Mouse (Mus musculus) ovary, postnatal 10 days (tissue): Measurements from ENCODE around the gene Chst4.
"Not testable (repeated sequence)": the region's sequence is repeated elsewhere in the genome, so short reads cannot be mapped to it uniquely, and the experiment has no call there.

ENCODE experiments used
- DNase-seq: peaks from one replicate; pipeline ENCODE4 v3.0.0; 2022; ENCODE audit warnings: low spot score

The Chst4 gene

GRCm38 (mm10) chr8:110039659-110040058 is at the start of gene Chst4:
Gene Chst4, minus strand, starts transcription at chr8:110039740.
- DNase-seq = no peak

GRCm38 (mm10) chr8:110082416-110083105 is 43.0 kb upstream of the Chst4 start:
- DNase-seq = no peak

DNA sequence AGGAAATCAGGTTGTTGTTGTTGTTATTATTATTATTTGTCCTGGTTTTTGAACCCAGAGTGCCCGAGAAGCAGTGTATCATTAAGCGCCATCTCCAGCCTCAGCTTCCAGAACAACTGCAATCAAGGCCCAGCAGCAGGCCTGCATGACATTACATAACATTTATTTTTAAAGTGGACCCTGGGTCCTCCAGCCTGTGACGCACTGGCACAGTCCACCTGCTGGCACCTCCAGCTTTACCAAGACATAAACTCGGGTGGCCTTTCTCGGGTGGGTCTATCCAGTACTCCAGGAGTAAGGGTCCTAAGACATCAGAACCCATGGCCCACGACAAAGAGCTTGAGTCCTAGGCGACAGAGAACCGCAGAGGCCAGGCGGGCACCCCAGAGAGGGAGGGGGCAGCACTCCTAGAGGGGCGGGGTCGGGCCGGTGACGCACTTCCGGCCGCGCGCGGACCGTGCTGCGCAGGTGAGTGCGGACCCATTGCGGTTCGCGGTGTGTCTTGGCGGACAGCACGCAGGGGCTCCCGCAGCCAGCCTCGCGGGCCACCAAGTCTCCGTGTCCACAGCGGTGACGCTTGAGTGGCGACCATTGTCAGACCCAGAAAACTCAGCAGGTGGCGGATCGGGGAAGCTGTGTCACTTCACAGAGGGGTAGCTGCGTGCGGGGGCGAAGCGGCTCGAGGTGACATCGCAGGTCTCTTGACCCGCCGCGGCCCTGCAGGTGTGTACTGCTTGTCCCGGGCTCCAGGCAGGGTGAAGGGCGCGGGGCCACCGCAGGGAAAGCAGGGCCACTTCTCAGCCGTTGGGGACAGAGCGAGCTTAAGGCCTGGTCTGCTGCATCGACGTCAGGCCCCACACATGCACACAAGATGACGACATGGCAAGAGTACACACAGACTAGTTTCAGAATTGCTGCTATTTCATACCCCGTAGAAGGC is 40.0 kb upstream of the Chst4 start, which contains the start of gene Zfp612:
Zfp612 (plus strand) TSS at position 465 of the 940 bp plus-strand sequence.
- peak; percentile 27 for DNase-seq

DNA sequence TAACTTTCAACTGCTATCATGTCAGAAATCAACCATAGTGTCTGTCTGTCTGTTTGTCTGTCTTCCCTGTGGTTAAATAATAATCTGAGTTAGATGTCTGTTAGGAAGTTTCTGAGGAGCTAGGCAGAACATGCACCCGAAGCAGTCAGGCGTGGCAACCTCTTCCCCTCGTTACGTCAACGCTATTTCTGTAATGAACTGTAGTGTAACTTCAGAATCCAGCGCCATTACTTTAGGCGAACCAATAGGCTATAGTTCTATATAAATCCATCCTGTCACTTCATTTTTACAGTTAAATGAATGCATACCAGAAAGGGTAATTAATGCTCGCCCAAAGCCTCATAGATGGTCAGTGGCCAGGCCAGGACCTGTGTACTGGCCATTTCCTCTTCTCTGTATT is 35.0 kb upstream of the Chst4 start:
- no peak for DNase-seq

GRCm38 (mm10) chr8:110071600-110071999 is 32.1 kb upstream of the Chst4 start:
- DNase-seq = no peak

- no peak for DNase-seq
These were observed 30.2 kb upstream of the Chst4 start for GRCm38 (mm10) chr8:110069706-110070105.

DNA sequence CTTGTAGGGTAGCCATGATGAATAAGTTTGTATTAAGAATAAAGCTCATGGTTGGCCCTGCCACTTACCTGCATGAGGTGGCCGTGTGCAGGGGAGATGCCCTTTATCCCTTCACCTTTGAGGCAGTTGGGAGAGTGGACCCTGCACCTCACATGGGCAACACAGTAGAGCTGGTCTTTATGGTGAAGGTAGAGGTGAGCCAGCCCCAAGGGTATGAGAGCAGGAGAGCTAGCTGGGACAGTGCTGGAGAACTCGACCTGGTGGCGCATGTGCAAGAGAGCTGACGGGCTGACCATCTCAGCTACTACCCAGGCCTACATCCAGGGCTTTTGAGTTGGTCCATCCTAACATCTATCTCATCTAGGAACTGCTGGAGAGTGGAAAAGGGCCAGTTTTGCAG is 26.1 kb upstream of the Chst4 start:
- DNase-seq = no peak

GRCm38 (mm10) chr8:110064606-110065365 is 25.2 kb upstream of the Chst4 start:
- no peak for DNase-seq

- DNase-seq = no peak
These were observed 24.6 kb upstream of the Chst4 start for GRCm38 (mm10) chr8:110064161-110064560.

DNA sequence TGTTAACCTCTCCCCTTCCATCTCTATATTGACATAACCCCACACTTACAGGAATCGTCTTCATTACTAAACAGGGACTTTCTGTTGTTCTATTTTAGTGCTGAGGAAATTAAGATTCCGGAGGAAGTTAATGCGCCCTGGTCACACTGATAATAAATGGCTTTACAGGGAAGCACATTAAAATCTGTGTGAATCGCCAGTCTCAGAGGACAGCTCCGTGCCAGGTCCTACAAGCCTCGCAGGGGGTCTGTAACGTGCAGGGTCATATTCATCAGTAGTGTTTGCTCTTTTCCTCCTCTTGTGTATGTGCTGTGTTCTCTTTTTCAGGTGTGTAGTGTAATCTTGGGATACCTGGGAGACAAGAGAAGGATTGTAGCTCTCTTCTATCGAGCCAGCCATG is 18.7 kb upstream of the Chst4 start:
- no peak for DNase-seq

DNA sequence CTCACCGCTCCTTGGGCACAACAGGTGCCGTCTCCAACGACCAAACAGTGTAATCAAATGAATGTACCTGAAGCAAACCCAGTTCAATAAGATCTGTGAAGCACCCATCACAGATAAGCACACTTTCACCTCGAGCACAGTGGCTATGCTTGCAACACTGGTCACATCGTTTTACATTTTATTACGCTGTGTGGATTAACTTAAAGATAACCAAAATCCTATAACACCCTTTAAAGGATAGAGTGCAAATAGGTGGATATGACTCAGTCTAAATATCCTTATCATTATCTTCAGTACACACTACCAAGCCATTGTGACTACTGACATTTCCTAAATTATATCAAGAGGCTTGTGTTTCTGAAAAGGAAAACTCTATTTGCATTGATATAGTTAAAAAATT is 11.7 kb upstream of the Chst4 start:
- DNase-seq = no peak

DNA sequence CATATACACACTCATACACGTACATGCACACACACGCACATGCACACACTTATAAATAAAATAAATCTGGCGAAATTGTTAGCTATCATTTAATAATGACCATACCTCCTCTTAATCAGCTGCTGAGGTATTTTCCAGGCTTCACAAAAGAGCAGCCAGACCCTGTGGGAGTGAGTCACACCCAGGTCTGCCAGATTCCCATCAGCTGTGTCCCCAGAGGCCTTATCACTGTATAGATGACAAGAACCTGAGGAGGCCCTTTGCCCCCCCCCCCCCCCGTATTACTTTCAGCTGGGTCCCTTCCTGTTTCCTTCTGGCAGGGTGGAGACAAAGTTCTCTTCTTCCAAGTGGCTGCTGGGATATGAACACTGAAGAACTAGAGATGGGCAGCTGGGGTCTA is 969 bp upstream of the Chst4 start:
- DNase-seq = no peak

- DNase-seq = no peak
These were observed 324 bp downstream of the Chst4 start for GRCm38 (mm10) chr8:110039216-110039615.

DNA sequence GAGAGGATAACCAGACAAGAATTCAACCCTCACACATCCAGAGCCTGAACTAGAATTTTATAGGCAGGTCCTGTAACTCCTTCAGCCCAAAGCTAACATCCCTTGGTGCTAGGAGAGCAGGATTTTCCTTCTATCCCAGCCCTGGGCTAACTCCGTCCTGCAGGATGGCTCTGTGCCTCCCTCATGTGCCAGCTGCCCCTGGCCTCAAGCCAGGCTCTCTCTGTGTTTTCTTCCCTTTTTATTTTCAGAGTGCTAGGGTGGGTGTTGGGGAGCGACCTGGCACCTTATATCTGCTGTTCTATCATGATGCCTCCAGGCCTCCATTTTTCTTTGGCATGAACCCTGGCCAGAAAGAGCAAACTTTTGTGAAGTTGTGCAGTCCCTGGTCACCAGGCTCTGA is 3.4 kb downstream of the Chst4 start:
- DNase-seq = no peak

- DNase-seq = no peak
These were observed 5.2 kb downstream of the Chst4 start for GRCm38 (mm10) chr8:110034331-110034730.

DNA sequence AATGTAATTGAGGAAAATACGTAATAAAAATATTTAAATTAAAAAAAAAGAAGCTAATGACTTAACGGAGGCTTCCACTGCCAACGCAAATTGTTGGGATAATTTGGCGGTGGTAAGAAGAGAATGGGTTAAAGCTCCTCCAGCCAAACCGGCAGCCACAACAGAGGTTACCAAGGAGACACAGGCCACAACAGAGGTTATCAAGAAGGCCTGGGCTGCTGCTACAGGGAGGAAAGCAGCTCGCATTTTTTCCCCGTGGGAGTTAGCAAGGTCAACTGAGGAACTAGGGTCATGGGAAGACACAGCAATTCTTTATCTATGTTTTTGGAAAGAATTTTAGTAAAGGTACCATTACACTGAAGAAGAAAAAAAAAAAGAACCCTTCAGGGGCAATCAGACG is 5.8 kb downstream of the Chst4 start:
- not testable (repeated sequence) for DNase-seq

GRCm38 (mm10) chr8:110022768-110023344 is 16.7 kb downstream of the Chst4 start:
- DNase-seq = no peak

GRCm38 (mm10) chr8:110022081-110022480 is 17.5 kb downstream of the Chst4 start:
- DNase-seq = no peak

- DNase-seq = peak; percentile 5
These were observed 28.7 kb downstream of the Chst4 start for GRCm38 (mm10) chr8:110010868-110011267.

- no peak for DNase-seq
These were observed 30.5 kb downstream of the Chst4 start for GRCm38 (mm10) chr8:110008995-110009446.

DNA sequence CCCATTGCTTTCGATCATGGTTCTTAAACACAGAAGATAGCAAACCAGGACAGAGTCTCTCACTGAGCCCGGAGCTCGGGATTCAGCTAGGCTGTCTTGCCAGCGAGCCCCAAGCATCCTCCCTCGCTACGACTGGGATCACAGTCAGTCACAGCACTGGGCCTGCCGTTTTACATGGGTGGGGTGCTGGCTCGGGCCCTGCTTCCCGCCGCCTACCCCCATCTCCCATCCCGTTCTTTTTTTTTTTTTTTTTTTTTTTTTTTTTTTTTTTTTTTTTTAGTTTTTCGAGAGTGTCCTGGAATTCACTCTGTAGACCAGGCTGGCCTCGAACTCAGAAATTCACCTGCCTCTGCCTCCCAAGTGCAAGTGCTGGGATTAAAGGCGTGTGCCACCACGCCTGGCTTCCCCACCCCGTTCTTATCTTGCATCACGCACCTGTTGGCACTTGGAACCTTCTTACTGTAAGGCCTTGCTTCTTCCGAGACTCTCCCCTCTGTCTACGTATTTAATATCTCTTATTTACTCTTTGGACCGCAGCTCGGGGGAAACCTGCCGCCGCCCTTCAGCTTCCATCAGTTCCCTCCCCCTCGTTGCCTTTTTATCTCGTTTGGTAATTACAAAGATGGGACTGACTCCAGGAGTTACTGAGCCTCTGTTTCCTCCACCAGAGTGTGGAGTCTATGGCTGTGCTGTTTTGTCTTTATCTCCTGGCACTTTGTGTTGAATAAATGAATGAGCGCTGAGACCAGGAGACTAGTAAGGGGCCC is 31.1 kb downstream of the Chst4 start:
- DNase-seq = no peak
